Mouse (Mus musculus) ovary, postnatal 36 days (tissue): ENCODE data around the gene Gm10128.
"Not testable (repeated sequence)": the region's sequence is repeated elsewhere in the genome, so short reads cannot be mapped to it uniquely, and the experiment has no call there.

Experiments used
- DNase-seq: peaks from one replicate; pipeline ENCODE4 v3.0.0; 2022; ENCODE audit warnings: low spot score, mixed read lengths

The Gm10128 gene

DNA sequence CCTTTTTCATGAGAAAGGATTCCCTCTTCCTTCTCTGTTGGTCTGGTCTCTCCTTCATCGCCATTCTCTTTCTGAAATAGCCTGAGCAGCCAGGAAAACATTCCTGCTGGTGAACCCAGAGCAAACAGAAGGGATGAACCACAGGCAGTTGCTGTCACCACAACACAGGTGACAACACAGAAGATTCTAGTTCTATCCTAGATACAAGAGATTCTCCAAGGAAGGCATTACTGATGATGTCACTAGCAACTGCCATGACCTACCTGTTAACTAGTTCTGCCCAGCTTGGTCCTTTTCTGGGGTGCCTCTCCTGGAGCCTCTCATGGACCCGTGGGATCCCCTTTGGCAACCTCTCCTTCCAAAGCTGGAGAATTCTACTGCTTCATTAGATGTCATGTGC lies at the start of gene Gm10128:
TSS of gene Gm10128 (minus strand) at position 101 of the 400 bp plus-strand sequence.
- not testable (repeated sequence) for DNase-seq

DNA sequence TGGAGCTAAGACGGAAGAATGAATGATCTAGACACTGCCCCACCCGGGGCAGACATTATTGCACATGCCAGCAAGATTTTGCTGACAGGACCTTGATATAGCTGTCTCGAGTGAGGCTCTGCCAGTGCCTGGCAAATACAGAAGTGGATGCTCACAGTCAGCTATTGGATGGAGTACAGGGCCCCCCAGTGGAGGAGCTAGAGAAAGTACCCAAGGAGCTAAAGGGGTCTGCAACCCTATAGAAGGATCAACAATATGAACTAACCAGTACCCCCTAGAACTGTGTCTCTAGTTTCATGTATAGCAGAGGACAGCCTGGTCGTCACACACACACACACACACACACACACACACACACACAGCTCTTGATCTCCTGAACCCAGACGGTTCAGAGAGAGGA lies 37.4 kb upstream of the Gm10128 start:
- DNase-seq, result not testable (repeated sequence)

DNA sequence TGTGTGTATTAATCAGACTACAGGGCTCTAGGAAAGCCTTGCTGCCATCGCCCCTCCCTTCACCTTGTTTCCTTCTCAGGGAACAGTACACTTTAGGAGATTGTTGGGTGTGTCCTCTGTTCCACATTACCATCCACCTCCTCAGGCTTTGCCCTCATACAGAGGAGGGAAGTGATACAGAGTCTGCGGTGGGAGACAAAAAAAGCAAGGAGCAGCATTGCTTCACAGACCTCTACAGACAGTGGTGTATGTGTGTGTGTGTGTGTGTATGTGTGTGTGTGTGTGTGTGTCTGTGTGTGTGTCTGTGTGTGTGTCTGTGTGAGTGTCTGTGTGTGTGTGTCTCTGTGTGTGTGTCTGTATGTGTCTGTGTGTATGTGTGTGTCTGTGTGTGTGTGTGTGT lies 18.7 kb upstream of the Gm10128 start:
- not testable (repeated sequence) for DNase-seq

DNA sequence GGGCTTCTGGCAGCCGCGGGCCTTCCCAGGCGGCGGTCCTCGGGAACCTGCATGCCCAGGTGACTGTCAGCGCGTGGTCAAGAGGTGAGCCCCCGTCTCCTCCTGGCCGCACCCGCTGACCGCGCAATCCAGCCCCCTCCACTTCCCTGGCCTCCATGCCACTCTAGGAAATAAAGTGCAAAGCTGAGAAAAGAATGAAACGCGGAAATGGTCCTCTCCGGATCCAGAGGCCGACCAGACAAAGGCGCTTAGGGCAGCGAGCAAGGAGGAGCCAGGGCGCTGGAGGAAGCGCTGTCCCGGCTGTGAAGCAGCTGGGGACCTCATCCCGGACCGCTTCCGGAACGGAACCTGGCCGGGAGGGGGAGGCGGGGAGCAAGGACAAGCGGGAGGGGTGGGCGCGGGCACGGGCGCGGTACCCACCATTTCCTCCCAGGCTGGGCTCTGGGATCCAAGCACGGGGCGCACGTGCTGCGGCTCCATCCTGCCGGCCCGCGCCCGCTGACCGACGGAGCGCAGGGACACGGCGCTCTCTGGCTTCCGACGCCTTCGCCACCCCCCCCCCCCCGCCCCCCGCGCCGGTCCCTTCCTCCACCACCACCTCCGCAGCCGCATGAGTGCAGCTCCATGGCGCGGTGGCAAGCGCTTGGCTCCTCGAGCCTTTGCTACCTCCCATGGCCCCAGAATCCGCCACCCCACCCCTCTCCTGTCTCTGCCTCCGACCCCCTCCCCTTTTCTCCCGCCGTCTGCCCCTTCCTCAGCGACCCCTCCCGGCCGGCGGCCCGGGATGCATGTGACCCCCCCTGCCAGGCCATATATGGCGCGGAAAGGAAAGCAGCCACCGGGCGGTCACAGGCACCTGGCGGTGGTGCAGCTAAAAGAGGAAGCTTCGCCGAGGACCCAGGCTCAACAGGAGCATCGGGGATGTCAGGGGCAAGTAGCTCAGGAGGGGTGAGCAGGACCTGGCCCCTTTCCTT lies 14.6 kb upstream of the Gm10128 start:
- not testable (repeated sequence) for DNase-seq

DNA sequence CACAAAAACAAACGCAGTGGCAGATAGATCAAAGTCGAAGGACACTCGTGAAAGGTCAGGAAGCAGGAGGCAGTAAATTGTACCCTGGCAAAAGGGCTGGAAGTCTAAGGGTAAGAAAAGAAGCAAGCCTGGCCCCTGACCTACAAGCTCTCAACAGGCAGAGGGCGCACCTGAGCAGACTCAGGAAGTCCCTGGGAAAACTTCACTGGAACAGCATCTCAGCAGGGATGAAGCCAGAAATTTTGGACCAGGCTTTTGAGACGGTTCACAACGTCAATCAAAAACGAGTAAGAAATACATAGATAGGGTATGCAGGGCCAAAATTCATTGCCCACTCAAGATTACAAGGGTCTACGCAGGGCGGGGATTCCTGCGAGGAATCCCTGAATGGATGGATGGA lies 13.7 kb upstream of the Gm10128 start:
- DNase-seq, result not testable (repeated sequence)

DNA sequence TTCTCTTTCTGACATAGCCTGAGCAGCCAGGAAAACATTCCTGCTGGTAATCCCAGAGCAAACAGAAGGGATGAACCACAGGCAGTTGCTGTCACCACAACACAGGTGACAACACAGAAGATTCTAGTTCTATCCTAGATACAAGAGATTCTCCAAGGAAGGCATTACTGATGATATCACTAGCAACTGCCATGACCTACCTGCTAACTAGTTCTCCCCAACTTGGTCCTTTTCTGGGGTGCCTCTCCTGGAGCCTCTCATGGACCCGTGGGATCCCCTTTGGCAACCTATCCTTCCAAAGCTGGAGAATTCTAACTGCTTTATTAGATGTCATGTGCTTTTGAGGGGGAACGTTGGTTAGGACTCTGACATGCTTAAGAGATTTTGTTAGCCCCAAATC lies 48.3 kb downstream of the Gm10128 start, which contains the start of gene Gm10338:
TSS of gene Gm10338 (minus strand) at position 101 of the 400 bp plus-strand sequence.
- not testable (repeated sequence) for DNase-seq
